Mouse (Mus musculus) 416B (cell line): Measurements from ENCODE around the gene Itprip.

Experiments used
- DNase-seq: peaks from one replicate; pipeline ENCODE4 v3.0.0; 2011; ENCODE audit warnings: low read depth

Gene Itprip

GRCm38 (mm10) chr19:47914191-47914590 lies 4.9 kb downstream of the Itprip start:
- no peak for DNase-seq

- no peak for DNase-seq
Measured at GRCm38 (mm10) chr19:47913344-47913743, 5.8 kb downstream of the Itprip start.

- no peak for DNase-seq
Measured at GRCm38 (mm10) chr19:47910751-47911150, 8.3 kb downstream of the Itprip start.

GRCm38 (mm10) chr19:47910117-47910618 lies 8.9 kb downstream of the Itprip start:
- DNase-seq = peak; percentile 79

GRCm38 (mm10) chr19:47909387-47910116 lies 9.5 kb downstream of the Itprip start:
- peak; percentile 52 for DNase-seq

- no peak for DNase-seq
Measured at GRCm38 (mm10) chr19:47908961-47909371, 10.1 kb downstream of the Itprip start.

- no peak for DNase-seq
Measured at GRCm38 (mm10) chr19:47907596-47907995, 11.5 kb downstream of the Itprip start.

GRCm38 (mm10) chr19:47905603-47906002 lies 13.5 kb downstream of the Itprip start:
- peak; percentile 52 for DNase-seq

- no peak for DNase-seq
Measured at GRCm38 (mm10) chr19:47905081-47905480, 14.0 kb downstream of the Itprip start.

- no peak for DNase-seq
Measured at GRCm38 (mm10) chr19:47903679-47904078, 15.4 kb downstream of the Itprip start.

GRCm38 (mm10) chr19:47902316-47903201 lies 16.5 kb downstream of the Itprip start:
- DNase-seq = peak; percentile 89

- DNase-seq = no peak
Measured at GRCm38 (mm10) chr19:47900558-47900957, 18.5 kb downstream of the Itprip start.

- peak; percentile 25 for DNase-seq
Measured at GRCm38 (mm10) chr19:47900012-47900411, 19.1 kb downstream of the Itprip start.

- DNase-seq = no peak
Measured at GRCm38 (mm10) chr19:47898472-47899079, 20.5 kb downstream of the Itprip start.

- DNase-seq = no peak
Measured at GRCm38 (mm10) chr19:47893092-47893491, 26.0 kb downstream of the Itprip start.

- no peak for DNase-seq
Measured at GRCm38 (mm10) chr19:47891562-47892312, 27.4 kb downstream of the Itprip start.

GRCm38 (mm10) chr19:47890489-47891130 lies 28.5 kb downstream of the Itprip start:
- DNase-seq = no peak

GRCm38 (mm10) chr19:47888037-47888436 lies 31.1 kb downstream of the Itprip start:
- DNase-seq = no peak

- peak; percentile 54 for DNase-seq
Measured at GRCm38 (mm10) chr19:47887417-47887816, 31.7 kb downstream of the Itprip start.

- DNase-seq = no peak
Measured at GRCm38 (mm10) chr19:47886617-47887016, 32.5 kb downstream of the Itprip start.

- no peak for DNase-seq
Measured at GRCm38 (mm10) chr19:47885886-47886285, 33.2 kb downstream of the Itprip start.
